Mouse (Mus musculus): ENCODE data around the gene 4930469K13Rik. TPM values are rescaled to one million over a fixed set of nuclear protein-coding genes. Genes with fewer than 3 reads are reported as not detected.

4930469K13Rik gene
- polyA plus RNA-seq, 2 experiments = not detected

DNA sequence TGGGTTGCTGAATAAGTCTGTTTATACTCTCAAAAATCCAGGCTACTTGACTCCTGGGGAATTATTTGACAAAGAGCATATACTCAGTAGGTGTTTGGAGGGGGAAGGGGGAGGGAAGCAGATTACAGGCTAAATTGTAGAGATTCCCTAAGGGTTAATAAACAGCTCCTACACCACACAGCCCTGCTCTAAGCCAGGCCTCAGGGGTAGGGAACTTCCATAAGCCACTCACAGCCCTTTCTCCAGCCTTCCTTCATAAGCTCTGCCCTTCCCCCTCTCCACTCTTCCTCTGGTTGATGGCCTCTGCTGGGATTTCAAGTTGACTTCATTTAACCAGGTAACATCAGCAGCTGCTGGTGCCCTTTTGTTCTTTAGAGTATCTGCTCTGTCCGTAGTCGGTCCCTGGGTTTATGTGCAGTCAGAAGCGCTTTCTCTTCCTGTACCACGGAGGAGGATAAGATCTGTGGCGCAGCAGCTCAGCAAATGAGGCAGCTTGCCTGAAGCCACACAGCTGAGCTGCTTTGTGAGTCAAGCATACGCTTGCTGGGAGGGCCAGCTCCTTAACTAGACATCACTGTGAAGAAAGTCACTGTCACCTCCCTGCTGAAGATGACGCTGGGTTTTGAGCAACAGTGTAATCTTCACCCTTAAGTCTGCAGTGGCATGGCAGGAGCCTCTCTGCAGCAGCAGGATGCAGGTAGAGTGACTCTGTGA lies 159.6 kb downstream of the 4930469K13Rik start:
- no peak for DNase-seq (ENCODE audit: low spot score)
- 34% methylated on average over 7 of the region's 7 CpGs for WGBS
- H3K4me3 ChIP-seq (replicated peaks; ENCODE audit: low read length) = no peak overlapping the region
- H3K4me1 ChIP-seq (ENCODE audit: control insufficient read depth, insufficient read depth, low read length) = no peaks in the 10 kb centered on the region
- no peak for TF ChIP-seq POLR2A (IDR thresholded peaks at IDR 0.05; ENCODE audit: borderline replicate concordance, extremely low read depth, insufficient read depth, insufficient read length)
- no peak overlapping the region for H3K27ac ChIP-seq (replicated peaks; ENCODE audit: low read depth, low read length)
- no peak overlapping the region for H3K4me2 ChIP-seq (replicated peaks; ENCODE audit: low read depth, low read length, severe bottlenecking)
- H3K9ac ChIP-seq (ENCODE audit: low read depth, low read length, severe bottlenecking) = no peak overlapping the region
- no peaks in the 10 kb centered on the region for H3K27me3 ChIP-seq (ENCODE audit: control insufficient read depth, insufficient read depth, low read length)
- H3K36me3 ChIP-seq (ENCODE audit: control insufficient read depth, insufficient read depth, low read length) = no peaks in the 10 kb centered on the region
- H3K9me3 ChIP-seq (ENCODE audit: control insufficient read depth, low read length) = no peaks in the 10 kb centered on the region
- ATAC-seq (ENCODE audit: low FRiP score, low read depth) = no peak

DNA sequence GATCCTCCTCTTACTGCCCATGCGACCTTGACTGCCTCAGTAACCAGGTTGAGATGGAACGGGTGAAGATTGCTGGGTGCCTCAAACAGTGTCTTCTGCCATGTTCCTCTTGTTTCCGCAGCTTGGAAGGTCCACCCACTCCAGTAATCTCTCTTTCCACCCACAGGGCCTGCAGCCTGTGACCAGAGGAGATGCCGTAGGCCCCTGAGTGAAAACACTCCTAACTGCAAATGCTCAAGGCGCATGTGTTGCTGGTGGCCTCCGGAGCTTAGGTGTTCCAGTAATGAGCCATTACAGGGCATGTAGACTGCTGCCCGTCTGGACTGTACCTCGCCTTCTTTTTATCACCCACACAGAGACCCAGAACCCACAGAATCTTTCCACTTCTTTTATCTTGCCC lies 160.7 kb downstream of the 4930469K13Rik start:
- ATAC-seq (ENCODE audit: low FRiP score, low read depth) (no peak), DNase-seq (ENCODE audit: low spot score) (no peak)
- H3K4me3 ChIP-seq (replicated peaks; ENCODE audit: low read length) = no peak overlapping the region
- WGBS = 64% methylated on average over 8 of the region's 8 CpGs
- no peak for TF ChIP-seq POLR2A (IDR thresholded peaks at IDR 0.05; ENCODE audit: borderline replicate concordance, extremely low read depth, insufficient read depth, insufficient read length)
- no peak overlapping the region for H3K9ac ChIP-seq (ENCODE audit: low read depth, low read length, severe bottlenecking)
- no peak overlapping the region for H3K27ac ChIP-seq (replicated peaks; ENCODE audit: low read depth, low read length)
- peaks cover under 1% of the 10 kb centered on the region; the same call in 1 of the 2 replicates for H3K4me1 ChIP-seq (ENCODE audit: control insufficient read depth, insufficient read depth, low read length)
- H3K36me3 ChIP-seq (ENCODE audit: control insufficient read depth, insufficient read depth, low read length) = no peaks in the 10 kb centered on the region
- no peaks in the 10 kb centered on the region for H3K9me3 ChIP-seq (ENCODE audit: control insufficient read depth, low read length)
- H3K27me3 ChIP-seq (ENCODE audit: control insufficient read depth, insufficient read depth, low read length) = no peaks in the 10 kb centered on the region
- H3K4me2 ChIP-seq (replicated peaks; ENCODE audit: low read depth, low read length, severe bottlenecking) = no peak overlapping the region

DNA sequence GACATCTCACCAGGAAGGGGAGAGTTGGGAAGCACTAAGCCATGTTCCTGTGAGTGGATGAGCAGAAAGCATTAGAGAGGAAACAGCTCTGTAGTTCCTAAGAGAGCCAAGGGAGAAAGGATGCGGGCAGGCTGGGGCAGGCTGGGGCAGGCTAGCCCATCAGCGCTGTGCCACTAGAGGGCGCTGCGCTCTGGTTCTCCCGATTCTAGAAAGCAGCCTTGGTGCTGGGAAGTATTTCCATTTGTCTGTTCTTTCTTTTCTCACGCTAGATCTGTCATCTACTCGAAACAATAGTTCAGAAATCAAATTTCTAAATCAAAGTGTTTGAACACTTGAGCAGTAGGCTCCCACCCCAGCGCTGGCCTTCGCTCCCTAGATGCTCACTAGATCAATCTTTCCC lies 164.1 kb downstream of the 4930469K13Rik start:
- no peak overlapping the region for H3K4me2 ChIP-seq (replicated peaks; ENCODE audit: low read depth, low read length, severe bottlenecking)
- ATAC-seq (ENCODE audit: low FRiP score, low read depth) (no peak), DNase-seq (ENCODE audit: low spot score) (no peak)
- no peaks in the 10 kb centered on the region for H3K36me3 ChIP-seq (ENCODE audit: control insufficient read depth, insufficient read depth, low read length)
- H3K27ac ChIP-seq (replicated peaks; ENCODE audit: low read depth, low read length) = no peak overlapping the region
- H3K27me3 ChIP-seq (ENCODE audit: control insufficient read depth, insufficient read depth, low read length) = no peaks in the 10 kb centered on the region
- WGBS = 67% methylated on average over 9 of the region's 9 CpGs
- TF ChIP-seq POLR2A (IDR thresholded peaks at IDR 0.05; ENCODE audit: borderline replicate concordance, extremely low read depth, insufficient read depth, insufficient read length) = no peak
- H3K9ac ChIP-seq (ENCODE audit: low read depth, low read length, severe bottlenecking) = no peak overlapping the region
- H3K4me3 ChIP-seq (replicated peaks; ENCODE audit: low read length) = no peak overlapping the region
- H3K4me1 ChIP-seq (ENCODE audit: control insufficient read depth, insufficient read depth, low read length) = peaks cover 4% of the 10 kb centered on the region; the same call in 1 of the 2 replicates
- H3K9me3 ChIP-seq (ENCODE audit: control insufficient read depth, low read length) = no peaks in the 10 kb centered on the region

DNA sequence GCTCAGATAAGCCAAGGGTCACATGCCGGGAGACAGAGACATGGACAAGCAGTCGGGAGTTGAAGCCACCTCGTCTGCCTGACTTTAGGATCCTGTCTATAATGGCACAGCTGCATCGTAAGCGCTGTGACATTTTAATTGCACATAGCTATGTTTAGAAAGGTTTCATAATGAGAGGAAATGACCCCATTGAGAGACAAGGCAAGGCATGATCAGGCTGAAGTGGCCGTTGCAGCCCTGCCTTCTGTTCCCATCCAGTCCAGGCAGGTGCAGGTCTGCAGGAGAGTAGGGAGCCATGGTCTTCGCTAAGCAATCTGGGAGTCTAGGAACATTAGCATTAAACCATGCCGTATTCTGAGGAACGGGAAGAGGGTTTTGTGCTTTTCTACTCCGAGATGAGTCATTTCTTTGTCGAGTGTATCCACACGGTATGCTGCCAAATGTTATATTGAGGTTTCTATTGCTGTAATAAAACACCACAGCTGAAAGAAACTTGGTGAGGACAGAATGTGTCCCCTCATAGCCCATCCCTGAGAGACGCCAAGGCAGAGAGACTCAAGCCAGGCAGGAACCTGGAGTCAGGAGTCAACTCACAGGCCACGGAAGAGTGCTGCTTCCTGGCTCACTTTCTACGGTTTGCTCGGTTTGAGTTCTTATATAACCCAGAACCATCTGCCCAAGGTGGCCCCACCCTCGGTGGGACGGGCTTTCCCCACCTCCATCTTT lies 165.8 kb downstream of the 4930469K13Rik start:
- Histone ChIP-seq H3K4me3 (replicated peaks; ENCODE audit: low read length) (no peak overlapping the region), H3K27me3 (ENCODE audit: control insufficient read depth, insufficient read depth, low read length) (no peaks in the 10 kb centered on the region), H3K9ac (ENCODE audit: low read depth, low read length, severe bottlenecking) (no peak overlapping the region), H3K9me3 (ENCODE audit: control insufficient read depth, low read length) (no peaks in the 10 kb centered on the region), H3K36me3 (ENCODE audit: control insufficient read depth, insufficient read depth, low read length) (no peaks in the 10 kb centered on the region), H3K27ac (replicated peaks; ENCODE audit: low read depth, low read length) (no peak overlapping the region), H3K4me2 (replicated peaks; ENCODE audit: low read depth, low read length, severe bottlenecking) (no peak overlapping the region), H3K4me1 (ENCODE audit: control insufficient read depth, insufficient read depth, low read length) (peaks cover 11% of the 10 kb centered on the region)
- TF ChIP-seq POLR2A (IDR thresholded peaks at IDR 0.05; ENCODE audit: borderline replicate concordance, extremely low read depth, insufficient read depth, insufficient read length) = no peak
- 44% methylated on average over 18 of the region's 18 CpGs for WGBS
- DNase-seq (ENCODE audit: low spot score) (no peak), ATAC-seq (ENCODE audit: low FRiP score, low read depth) (no peak)

DNA sequence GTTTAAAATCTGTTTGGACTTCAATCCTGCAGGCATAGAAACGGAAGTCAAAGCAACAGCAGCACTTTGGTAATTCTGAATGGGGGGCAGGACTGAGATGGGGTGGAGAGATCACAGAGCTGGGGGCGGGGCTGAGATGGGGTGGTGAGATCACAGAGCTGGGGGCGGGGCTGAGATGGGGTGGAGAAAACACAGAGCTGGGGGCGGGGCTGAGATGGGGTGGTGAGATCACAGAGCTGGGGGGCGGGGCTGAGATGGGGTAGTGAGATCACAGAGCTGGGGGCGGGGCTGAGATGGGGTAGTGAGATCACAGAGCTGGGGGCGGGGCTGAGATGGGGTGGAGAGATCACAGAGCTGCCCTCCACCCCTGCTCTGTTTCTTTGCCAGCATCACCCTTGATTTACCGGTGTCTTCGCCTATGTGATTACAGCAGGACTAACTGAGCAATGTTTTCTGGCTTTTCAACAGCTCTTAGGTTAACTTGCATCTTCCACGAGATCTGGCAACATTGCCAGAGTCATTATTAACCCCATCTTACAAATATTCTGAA lies 166.4 kb downstream of the 4930469K13Rik start:
- Histone ChIP-seq H3K4me2 (replicated peaks; ENCODE audit: low read depth, low read length, severe bottlenecking) (no peak overlapping the region), H3K36me3 (ENCODE audit: control insufficient read depth, insufficient read depth, low read length) (no peaks in the 10 kb centered on the region), H3K27ac (replicated peaks; ENCODE audit: low read depth, low read length) (no peak overlapping the region), H3K4me3 (replicated peaks; ENCODE audit: low read length) (no peak overlapping the region), H3K9me3 (ENCODE audit: control insufficient read depth, low read length) (no peaks in the 10 kb centered on the region), H3K9ac (ENCODE audit: low read depth, low read length, severe bottlenecking) (no peak overlapping the region), H3K27me3 (ENCODE audit: control insufficient read depth, insufficient read depth, low read length) (no peaks in the 10 kb centered on the region), H3K4me1 (ENCODE audit: control insufficient read depth, insufficient read depth, low read length) (peaks cover 11% of the 10 kb centered on the region)
- DNase-seq (ENCODE audit: low spot score) (no peak), ATAC-seq (ENCODE audit: low FRiP score, low read depth) (no peak)
- WGBS = 10% methylated on average over 10 of the region's 10 CpGs
- TF ChIP-seq POLR2A (IDR thresholded peaks at IDR 0.05; ENCODE audit: borderline replicate concordance, extremely low read depth, insufficient read depth, insufficient read length) = no peak
